In the genomic region with DNA sequence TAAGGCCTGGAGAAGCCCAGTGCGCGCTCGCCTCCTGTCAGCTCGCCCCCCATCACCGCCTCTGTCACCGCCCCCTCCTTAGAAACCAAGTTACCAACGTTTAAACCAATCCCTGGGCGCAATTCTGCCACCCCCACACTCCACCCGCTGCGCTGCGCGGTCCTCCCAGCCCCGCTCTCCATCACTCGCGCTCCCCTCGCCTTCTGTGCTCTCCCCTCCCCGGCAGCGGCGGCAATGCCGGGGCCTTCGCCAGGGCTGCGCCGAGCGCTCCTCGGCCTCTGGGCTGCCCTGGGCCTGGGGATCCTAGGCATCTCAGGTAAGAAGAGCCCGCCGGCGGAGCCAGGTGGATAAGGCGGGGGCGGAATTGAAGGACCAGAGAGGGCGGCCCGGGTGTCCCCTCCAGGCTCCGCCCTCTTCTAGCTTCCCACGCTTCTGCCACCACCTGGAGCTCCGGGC, we compare ENCODE assay signal across 8 mouse cellular contexts. TPM values are rescaled to one million over a fixed set of nuclear protein-coding genes. Genes with fewer than 3 reads are reported as not detected.
DNase-seq lines count a peak whose midpoint lies in the region; ATAC-seq and TF ChIP-seq lines count a peak whose summit lies in the region.

A gene (plus strand): TSS at position 178 of the 456 bp plus-strand sequence.

- TF ChIP-seq CTCF in liver, embryonic 14.5 days (IDR thresholded peaks at IDR 0.05; ENCODE audit: low read depth) = no peak
- TF ChIP-seq CTCF in small intestine, adult 2 months (IDR thresholded peaks at IDR 0.05; ENCODE audit: extremely low read depth, insufficient read length, insufficient replicate concordance, low read depth, low read length) = no peak

- no peaks in the 10 kb centered on the region for H3K9me3 ChIP-seq in forebrain, embryonic 15.5 days
- no peaks in the 10 kb centered on the region for H3K9me3 ChIP-seq in liver, embryonic 14.5 days (ENCODE audit: control insufficient read depth, low read length)

- H3K9ac ChIP-seq in forebrain, embryonic 15.5 days (replicated peaks) = peak within 1 kb of the TSS; percentile 56
- peak within 1 kb of the TSS; percentile 65 for H3K9ac ChIP-seq in liver, embryonic 14.5 days (replicated peaks)

- peak within 1 kb of the TSS; percentile 20; the same call in 1 of the 2 replicates for H3K27ac ChIP-seq in forebrain, embryonic 15.5 days (replicated peaks)
- peak within 1 kb of the TSS; percentile 88 for H3K27ac ChIP-seq in liver, embryonic 14.5 days
- peak within 1 kb of the TSS; percentile 77 for H3K27ac ChIP-seq in small intestine, adult 2 months (ENCODE audit: insufficient read depth, low read depth, low read length)

- peaks cover 81% of the 10 kb centered on the region for H3K27me3 ChIP-seq in forebrain, embryonic 15.5 days
- H3K27me3 ChIP-seq in liver, embryonic 14.5 days (ENCODE audit: control insufficient read depth, insufficient read depth, low read length) = peaks cover 50% of the 10 kb centered on the region
- peaks cover 38% of the 10 kb centered on the region for H3K27me3 ChIP-seq in small intestine, adult 2 months (ENCODE audit: control insufficient read depth, insufficient read depth, low read length)

- WGBS in forebrain, embryonic 15.5 days = under 1% methylated on average over 35 of the region's 35 CpGs
- under 1% methylated on average over 35 of the region's 35 CpGs for WGBS in liver, embryonic 14.5 days (ENCODE audit: insufficient replicate concordance)
- WGBS in small intestine, adult 2 months = 1% methylated on average over 35 of the region's 35 CpGs

- peaks cover 63% of the 10 kb centered on the region for H3K4me1 ChIP-seq in forebrain, embryonic 15.5 days
- H3K4me1 ChIP-seq in liver, embryonic 14.5 days (replicated peaks; ENCODE audit: control insufficient read depth in 2 of 2, insufficient read depth in 2 of 2, low read length in 1 of 2) = peaks cover 30 to 32% of the 10 kb centered on the region in 2 experiments
- peaks cover 27% of the 10 kb centered on the region for H3K4me1 ChIP-seq in small intestine, adult 2 months (ENCODE audit: control insufficient read depth, insufficient read depth, insufficient read length, low read length)

- peak within 1 kb of the TSS; percentile 96 for H3K4me2 ChIP-seq in forebrain, embryonic 15.5 days (replicated peaks)
- H3K4me2 ChIP-seq in liver, embryonic 14.5 days (ENCODE audit: low read depth) = peak within 1 kb of the TSS; percentile 100

- no peaks in the 10 kb centered on the region for H3K36me3 ChIP-seq in forebrain, embryonic 15.5 days
- no peaks in the 10 kb centered on the region for H3K36me3 ChIP-seq in liver, embryonic 14.5 days (replicated peaks; ENCODE audit: control insufficient read depth, insufficient read depth, low read depth)
- H3K36me3 ChIP-seq in small intestine, adult 2 months (ENCODE audit: control insufficient read depth, insufficient read depth, low read length) = no peaks in the 10 kb centered on the region

- no peak for TF ChIP-seq POLR2A in small intestine, adult 2 months (IDR thresholded peaks at IDR 0.05; ENCODE audit: low read depth, low read length)

- H3K4me3 ChIP-seq in forebrain, embryonic 15.5 days = peak within 1 kb of the TSS; percentile 53
- H3K4me3 ChIP-seq in liver, embryonic 14.5 days (ENCODE audit: insufficient read depth in 1 of 2, low read depth in 2 of 2, low read length in 2 of 2) = peak within 1 kb of the TSS; percentile 67 to 79
- H3K4me3 ChIP-seq in small intestine, adult 2 months (ENCODE audit: low read depth, low read length) = peak within 1 kb of the TSS; percentile 71

- TF ChIP-seq EP300 in liver, embryonic 14.5 days (IDR thresholded peaks at IDR 0.05; ENCODE audit: low read depth) = no peak

- peak; percentile 42 for ATAC-seq in forebrain, embryonic 15.5 days (replicated peaks)
- ATAC-seq in liver, embryonic 14.5 days (ENCODE audit: insufficient read depth) = no peak

- DNase-seq in kidney, adult 9 months = peak; percentile 19
- no peak for DNase-seq in kidney, postnatal 10 days
- DNase-seq in R1 (ENCODE audit: low read depth, low spot score) = peak; percentile 82
- peak; percentile 37 to 45 for DNase-seq in kidney, postnatal 4 days
- DNase-seq in liver, embryonic 14.5 days (ENCODE audit: low read depth in 3 of 3, low spot score in 3 of 3) = peak in 1 of 3 experiments; percentile 35
- DNase-seq in yolk sac, embryonic 10.5 days (ENCODE audit: low spot score) = no peak

RNA-seq across cellular contexts. Expression of the gene that starts here (rescaled TPM):
- polyA plus RNA-seq in forebrain, embryonic 15.5 days (2015; fragmentation: Nextera tagmentation; extraction: Ambion mirVana) = 1.5 and 2.2 TPM in 2 replicates
- polyA plus RNA-seq in liver, embryonic 14.5 days (2012; rRNA removed) = 0.70 and 0.87 TPM in 2 replicates
- polyA plus RNA-seq in liver, embryonic 14.5 days (2014; fragmentation: Nextera tagmentation; extraction: Ambion mirVana) = 0.20 and 0.28 TPM in 2 replicates
- polyA plus RNA-seq in small intestine, adult 2 months (2012; rRNA removed) = 0.11 TPM in 2 replicates

Comparison
In these comparisons a context has a peak if more than half of its experiments do, and no peak if none do; other contexts are left out.
1. DNase-seq: peak in kidney, adult 9 months (single experiment), R1 (single experiment) and kidney, postnatal 4 days (2 of 2); none in kidney, postnatal 10 days (single experiment) and yolk sac, embryonic 10.5 days (single experiment).
2. H3K27ac ChIP-seq: peak in every context shown above with its lines; median percentile 88 in liver, embryonic 14.5 days; 77 in small intestine, adult 2 months; 20 in forebrain, embryonic 15.5 days.
3. Peak in every context shown above with its lines, with median percentiles within 50 percentile points of each other: H3K4me3 ChIP-seq.